Mouse (Mus musculus) left cerebral cortex, adult 11 months (tissue): ENCODE results near the gene Ndrg3.
A peak's percentile ranks its signal among the peaks of the same experiment; 100 is the strongest.
"Not testable (repeated sequence)": the region's sequence is repeated elsewhere in the genome, so short reads cannot be mapped to it uniquely, and the experiment has no call there.

Source experiments
- DNase-seq: peaks from one replicate; pipeline ENCODE4 v3.0.0; 2022; ENCODE audit warnings: low spot score

Ndrg3 gene

GRCm38 (mm10) chr2:156998263-156998662 is 6.4 kb upstream of the Ndrg3 start:
- no peak for DNase-seq

- DNase-seq: no peak
Observed at GRCm38 (mm10) chr2:156996576-156996975, 4.7 kb upstream of the Ndrg3 start.

GRCm38 (mm10) chr2:156990727-156991431 is 977 bp downstream of the Ndrg3 start:
- no peak for DNase-seq

GRCm38 (mm10) chr2:156987316-156987715 is 4.5 kb downstream of the Ndrg3 start:
- no peak for DNase-seq

- DNase-seq: no peak
Observed at GRCm38 (mm10) chr2:156982864-156983263, 9.0 kb downstream of the Ndrg3 start.

- no peak for DNase-seq
Observed at GRCm38 (mm10) chr2:156981291-156981690, 10.6 kb downstream of the Ndrg3 start.

GRCm38 (mm10) chr2:156980059-156980458 is 11.8 kb downstream of the Ndrg3 start:
- DNase-seq: no peak

- DNase-seq: no peak
Observed at GRCm38 (mm10) chr2:156976711-156977110, 15.1 kb downstream of the Ndrg3 start.

- DNase-seq: no peak
Observed at GRCm38 (mm10) chr2:156974967-156975366, 16.9 kb downstream of the Ndrg3 start.

- DNase-seq: peak; percentile 70
Observed at GRCm38 (mm10) chr2:156973316-156974100, 18.3 kb downstream of the Ndrg3 start.

GRCm38 (mm10) chr2:156970253-156970652 is 21.6 kb downstream of the Ndrg3 start:
- no peak for DNase-seq

- no peak for DNase-seq
Observed at GRCm38 (mm10) chr2:156968501-156968900, 23.4 kb downstream of the Ndrg3 start.

GRCm38 (mm10) chr2:156967388-156967787 is 24.5 kb downstream of the Ndrg3 start:
- DNase-seq: no peak

- no peak for DNase-seq
Observed at GRCm38 (mm10) chr2:156963891-156964290, 28.0 kb downstream of the Ndrg3 start.

GRCm38 (mm10) chr2:156958496-156959252 is 33.2 kb downstream of the Ndrg3 start:
- no peak for DNase-seq

GRCm38 (mm10) chr2:156957035-156957434 is 34.8 kb downstream of the Ndrg3 start:
- DNase-seq: no peak

GRCm38 (mm10) chr2:156956306-156956705 is 35.5 kb downstream of the Ndrg3 start:
- no peak for DNase-seq

- DNase-seq: no peak
Observed at GRCm38 (mm10) chr2:156954463-156954862, 37.4 kb downstream of the Ndrg3 start.

GRCm38 (mm10) chr2:156951301-156952094 is 40.4 kb downstream of the Ndrg3 start:
- DNase-seq: no peak

GRCm38 (mm10) chr2:156950816-156951215 is 41.0 kb downstream of the Ndrg3 start:
- DNase-seq: no peak

- DNase-seq: not testable (repeated sequence)
Observed at GRCm38 (mm10) chr2:156941523-156941922, 50.3 kb downstream of the Ndrg3 start.

GRCm38 (mm10) chr2:156939926-156940325 is 51.9 kb downstream of the Ndrg3 start:
- DNase-seq: not testable (repeated sequence)
